Mouse (Mus musculus): Measurements from ENCODE around the gene A530016L24Rik. TPM values are rescaled to one million over a fixed set of nuclear protein-coding genes. Genes with fewer than 3 reads are reported as not detected.

The A530016L24Rik gene
- total RNA-seq, 2 experiments from 2014 or later = 0.45 to 0.67 TPM

GRCm38 (mm10) chr12:112498683-112499082, 9.4 kb downstream of the A530016L24Rik start:
- DNase-seq (ENCODE audit: low spot score in 2 of 2) = peak; percentile 33 to 41

- no peak for DNase-seq (ENCODE audit: low spot score in 2 of 2)
These were observed 13.9 kb downstream of the A530016L24Rik start for GRCm38 (mm10) chr12:112503003-112503771.

- no peak for DNase-seq (ENCODE audit: low spot score in 2 of 2)
These were observed 17.0 kb downstream of the A530016L24Rik start for GRCm38 (mm10) chr12:112506267-112506666.

GRCm38 (mm10) chr12:112507264-112507663, 18.0 kb downstream of the A530016L24Rik start:
- no peak for DNase-seq (ENCODE audit: low spot score in 2 of 2)

- DNase-seq (ENCODE audit: low spot score in 2 of 2) = no peak
These were observed 18.7 kb downstream of the A530016L24Rik start for GRCm38 (mm10) chr12:112507984-112508383.

- no peak for DNase-seq (ENCODE audit: low spot score in 2 of 2)
These were observed 21.1 kb downstream of the A530016L24Rik start for GRCm38 (mm10) chr12:112510365-112510732.

GRCm38 (mm10) chr12:112510733-112511372, 21.6 kb downstream of the A530016L24Rik start:
- DNase-seq (ENCODE audit: low spot score in 2 of 2) = peak; percentile 43 to 54

- no peak for DNase-seq (ENCODE audit: low spot score in 2 of 2)
These were observed 25.6 kb downstream of the A530016L24Rik start for GRCm38 (mm10) chr12:112514897-112515296.

GRCm38 (mm10) chr12:112516697-112517337, 27.6 kb downstream of the A530016L24Rik start, which contains the start of gene Tmem179:
Gene Tmem179, minus strand, starts transcription at chr12:112516747.
- no peak for DNase-seq (ENCODE audit: low spot score in 2 of 2)

- DNase-seq (ENCODE audit: low spot score in 2 of 2) = no peak
These were observed 28.9 kb downstream of the A530016L24Rik start for GRCm38 (mm10) chr12:112518105-112518504.

- DNase-seq (ENCODE audit: low spot score in 2 of 2) = no peak
These were observed 44.5 kb downstream of the A530016L24Rik start for GRCm38 (mm10) chr12:112533758-112534157.

GRCm38 (mm10) chr12:112537233-112537632, 48.0 kb downstream of the A530016L24Rik start:
- no peak for DNase-seq (ENCODE audit: low spot score in 2 of 2)

- no peak for DNase-seq (ENCODE audit: low spot score in 2 of 2)
These were observed 49.1 kb downstream of the A530016L24Rik start for GRCm38 (mm10) chr12:112538356-112538755.

GRCm38 (mm10) chr12:112539466-112539965, 50.3 kb downstream of the A530016L24Rik start:
- DNase-seq (ENCODE audit: low spot score in 2 of 2) = no peak

GRCm38 (mm10) chr12:112540321-112540720, 51.1 kb downstream of the A530016L24Rik start:
- peak in 1 of 2 experiments; percentile 14 for DNase-seq (ENCODE audit: low spot score in 2 of 2)

- DNase-seq (ENCODE audit: low spot score in 2 of 2) = peak; percentile 36 to 66
These were observed 52.3 kb downstream of the A530016L24Rik start for GRCm38 (mm10) chr12:112541483-112542091.

GRCm38 (mm10) chr12:112542257-112542919, 53.1 kb downstream of the A530016L24Rik start:
- DNase-seq (ENCODE audit: low spot score in 2 of 2) = peak in 1 of 2 experiments; percentile 18

GRCm38 (mm10) chr12:112542920-112543300, 53.7 kb downstream of the A530016L24Rik start:
- peak; percentile 92 to 93 for DNase-seq (ENCODE audit: low spot score in 2 of 2)

GRCm38 (mm10) chr12:112543941-112544340, 54.7 kb downstream of the A530016L24Rik start:
- no peak for DNase-seq (ENCODE audit: low spot score in 2 of 2)

- no peak for DNase-seq (ENCODE audit: low spot score in 2 of 2)
These were observed 55.9 kb downstream of the A530016L24Rik start for GRCm38 (mm10) chr12:112544946-112545701.
